Mouse (Mus musculus) embryonic fibroblast, embryonic 13.5 days (primary cell): Measurements from ENCODE around the gene Atic.

Source experiments
- CTCF ChIP-seq: IDR thresholded peaks from 2 replicates; pipeline ENCODE4 v1.5.1; 2011; ENCODE audit warnings: mild to moderate bottlenecking, control low read depth, low read length, moderate library complexity, borderline replicate concordance; ENCODE audit not compliant: insufficient read depth
- POLR2A ChIP-seq: IDR thresholded peaks from 2 replicates; pipeline ENCODE4 v1.6.1; 2011; ENCODE audit warnings: low read depth, mild to moderate bottlenecking, control low read depth, low read length, moderate library complexity

DNA sequence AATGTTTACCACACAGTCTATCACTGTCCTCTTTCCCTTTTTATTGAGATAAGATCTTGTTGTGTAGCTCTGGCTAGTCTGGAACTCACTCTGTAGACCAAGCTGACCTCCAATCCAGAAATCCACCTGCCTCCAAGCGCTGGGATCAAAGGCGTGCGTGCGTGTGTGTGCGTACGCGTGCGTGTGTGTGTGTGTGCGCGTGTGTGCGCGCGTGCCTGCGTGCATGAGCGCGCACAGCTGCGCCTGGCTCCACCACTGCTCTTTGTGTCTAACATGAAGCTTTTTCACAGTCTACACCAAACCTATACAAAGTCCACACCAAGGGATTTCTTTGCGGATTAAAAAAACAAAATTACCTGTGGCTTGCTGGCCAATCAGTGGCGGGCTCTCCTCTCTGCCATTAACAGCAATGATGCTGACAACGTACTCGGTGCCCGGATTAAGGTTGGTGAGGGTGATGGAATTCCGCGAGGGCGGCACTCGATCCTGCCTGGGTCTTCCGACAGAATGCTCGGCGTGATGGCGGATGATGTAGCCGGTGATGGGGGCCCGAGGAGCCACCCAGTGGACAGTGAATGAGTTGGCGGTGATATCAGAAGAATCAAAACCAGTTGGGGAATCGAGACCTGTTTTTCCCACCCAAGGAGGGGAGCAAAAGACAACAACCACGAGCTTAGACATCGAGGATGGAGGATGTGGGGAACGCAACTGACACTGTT, 52.3 kb downstream of the Atic start:
- TF ChIP-seq POLR2A (no peak), CTCF (no peak)
